Mouse (Mus musculus): ENCODE measurements around the gene Shank2. TPM values are rescaled to one million over a fixed set of nuclear protein-coding genes. Genes with fewer than 3 reads are reported as not detected.

Shank2 gene
- polyA plus RNA-seq, 2 experiments, result 0.59 to 0.89 TPM

DNA sequence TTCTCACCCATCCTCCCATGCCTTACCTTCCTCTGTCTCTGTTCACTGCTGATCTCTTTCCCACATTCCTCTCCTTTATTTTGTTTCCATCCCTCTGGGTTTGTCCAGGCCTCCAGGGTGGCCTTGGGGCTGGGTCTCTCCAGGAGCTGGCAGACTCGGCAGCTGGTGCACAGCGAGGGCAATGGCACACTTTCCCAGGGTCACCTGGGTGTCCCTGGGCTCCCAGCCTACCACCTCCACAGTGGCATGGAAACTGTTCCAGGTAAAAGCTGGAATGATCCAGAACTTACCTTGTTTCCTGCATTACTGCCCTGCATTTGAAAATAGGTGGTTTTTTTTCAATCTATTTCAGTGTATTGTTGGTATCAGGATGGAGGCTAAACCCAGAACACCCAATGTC, 12.8 kb downstream of the Shank2 start:
- Histone ChIP-seq H3K27ac (replicated peaks; ENCODE audit: low read depth, low read length) (no peak overlapping the region), H3K4me3 (replicated peaks; ENCODE audit: low read length) (no peak overlapping the region), H3K4me1 (ENCODE audit: control insufficient read depth, insufficient read depth, low read length) (no peaks in the 10 kb centered on the region), H3K9ac (ENCODE audit: low read depth, low read length, severe bottlenecking) (no peak overlapping the region), H3K9me3 (ENCODE audit: control insufficient read depth, low read length) (no peaks in the 10 kb centered on the region), H3K27me3 (ENCODE audit: control insufficient read depth, insufficient read depth, low read length) (no peaks in the 10 kb centered on the region), H3K36me3 (ENCODE audit: control insufficient read depth, insufficient read depth, low read length) (no peaks in the 10 kb centered on the region), H3K4me2 (replicated peaks; ENCODE audit: low read depth, low read length, severe bottlenecking) (no peak overlapping the region)
- TF ChIP-seq POLR2A (IDR thresholded peaks at IDR 0.05; ENCODE audit: borderline replicate concordance, extremely low read depth, insufficient read depth, insufficient read length), result no peak
- DNase-seq (ENCODE audit: low spot score) (no peak), ATAC-seq (ENCODE audit: low FRiP score, low read depth) (no peak)
- WGBS, result 58% methylated on average over 2 of the region's 2 CpGs

DNA sequence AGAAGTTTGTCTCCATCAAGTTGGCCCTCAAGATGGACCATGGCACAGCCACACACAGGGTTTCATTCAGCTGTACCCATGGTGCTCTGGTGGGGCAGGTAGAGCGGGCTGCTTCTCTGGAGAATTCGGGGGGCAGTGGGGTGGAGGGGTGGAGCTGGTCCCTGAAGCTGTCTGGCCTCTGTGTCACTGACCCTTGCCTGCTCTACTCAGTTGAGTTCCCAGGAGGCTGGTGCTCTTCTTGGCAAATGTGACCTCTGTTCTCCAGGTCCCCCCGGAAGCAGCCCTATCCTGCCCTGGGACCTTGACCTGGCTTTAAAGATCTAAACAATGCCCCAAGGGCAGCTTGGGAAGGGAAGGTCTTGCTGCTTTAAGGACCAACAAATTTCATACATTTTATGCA, 20.1 kb downstream of the Shank2 start:
- Histone ChIP-seq H3K4me1 (ENCODE audit: control insufficient read depth, insufficient read depth, low read length) (no peaks in the 10 kb centered on the region), H3K9ac (ENCODE audit: low read depth, low read length, severe bottlenecking) (no peak overlapping the region), H3K27me3 (ENCODE audit: control insufficient read depth, insufficient read depth, low read length) (no peaks in the 10 kb centered on the region), H3K9me3 (ENCODE audit: control insufficient read depth, low read length) (no peaks in the 10 kb centered on the region), H3K4me3 (replicated peaks; ENCODE audit: low read length) (no peak overlapping the region), H3K27ac (replicated peaks; ENCODE audit: low read depth, low read length) (no peak overlapping the region), H3K4me2 (replicated peaks; ENCODE audit: low read depth, low read length, severe bottlenecking) (no peak overlapping the region), H3K36me3 (ENCODE audit: control insufficient read depth, insufficient read depth, low read length) (no peaks in the 10 kb centered on the region)
- no peak for ATAC-seq (ENCODE audit: low FRiP score, low read depth)
- DNase-seq (ENCODE audit: low spot score), result no peak
- TF ChIP-seq POLR2A (IDR thresholded peaks at IDR 0.05; ENCODE audit: borderline replicate concordance, extremely low read depth, insufficient read depth, insufficient read length), result no peak
- WGBS, result 90% methylated on average over 3 of the region's 3 CpGs

DNA sequence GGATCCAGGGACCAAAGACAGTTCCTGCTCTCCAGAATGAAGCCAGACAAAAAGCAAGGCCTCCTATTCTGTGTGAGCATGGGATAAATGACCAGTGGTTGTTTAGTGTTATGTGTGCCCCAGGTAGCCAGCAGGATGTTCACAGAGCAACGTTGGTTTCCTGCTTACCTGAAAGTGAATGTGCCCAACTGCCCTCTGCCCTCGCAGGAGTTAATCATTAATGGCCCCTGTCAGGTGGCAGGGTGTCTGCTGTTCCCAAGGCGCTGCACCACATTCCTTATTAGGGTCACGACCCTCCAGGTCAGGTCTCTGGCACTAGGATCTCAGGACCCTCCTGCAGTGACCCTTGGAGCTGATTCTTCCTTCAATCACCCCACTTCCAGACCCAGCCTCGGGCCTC, 21.0 kb downstream of the Shank2 start:
- no peak overlapping the region for H3K4me3 ChIP-seq (replicated peaks; ENCODE audit: low read length)
- no peak overlapping the region for H3K27ac ChIP-seq (replicated peaks; ENCODE audit: low read depth, low read length)
- H3K9me3 ChIP-seq (ENCODE audit: control insufficient read depth, low read length), result no peaks in the 10 kb centered on the region
- no peaks in the 10 kb centered on the region for H3K27me3 ChIP-seq (ENCODE audit: control insufficient read depth, insufficient read depth, low read length)
- H3K36me3 ChIP-seq (ENCODE audit: control insufficient read depth, insufficient read depth, low read length), result no peaks in the 10 kb centered on the region
- 19% methylated on average over 5 of the region's 5 CpGs for WGBS
- no peak for TF ChIP-seq POLR2A (IDR thresholded peaks at IDR 0.05; ENCODE audit: borderline replicate concordance, extremely low read depth, insufficient read depth, insufficient read length)
- DNase-seq (ENCODE audit: low spot score) (no peak), ATAC-seq (ENCODE audit: low FRiP score, low read depth) (no peak)
- H3K4me1 ChIP-seq (ENCODE audit: control insufficient read depth, insufficient read depth, low read length), result no peaks in the 10 kb centered on the region
- no peak overlapping the region for H3K4me2 ChIP-seq (replicated peaks; ENCODE audit: low read depth, low read length, severe bottlenecking)
- no peak overlapping the region for H3K9ac ChIP-seq (ENCODE audit: low read depth, low read length, severe bottlenecking)

DNA sequence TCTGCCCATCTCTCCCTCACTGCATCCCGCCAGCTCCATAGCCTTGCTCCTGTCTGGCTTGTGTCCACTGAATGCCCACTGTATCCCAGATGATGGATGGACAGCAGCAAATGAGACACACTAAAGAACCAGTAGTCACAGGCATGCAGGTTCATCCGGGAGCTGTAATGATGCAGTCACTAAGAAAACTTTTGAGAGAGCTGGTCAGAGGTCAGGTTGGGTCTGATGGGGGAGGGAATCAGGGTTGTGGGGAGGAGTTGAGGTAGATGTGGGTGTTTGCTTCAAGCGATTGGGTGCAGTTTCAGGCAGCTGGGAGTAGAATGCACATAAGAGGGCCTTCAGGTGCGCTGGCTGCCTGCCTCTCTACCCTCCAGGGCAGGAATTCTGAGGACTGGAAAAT, 21.8 kb downstream of the Shank2 start:
- H3K9ac ChIP-seq (ENCODE audit: low read depth, low read length, severe bottlenecking), result no peak overlapping the region
- ATAC-seq (ENCODE audit: low FRiP score, low read depth), result no peak
- no peak overlapping the region for H3K4me2 ChIP-seq (replicated peaks; ENCODE audit: low read depth, low read length, severe bottlenecking)
- no peaks in the 10 kb centered on the region for H3K27me3 ChIP-seq (ENCODE audit: control insufficient read depth, insufficient read depth, low read length)
- no peak for DNase-seq (ENCODE audit: low spot score)
- H3K27ac ChIP-seq (replicated peaks; ENCODE audit: low read depth, low read length), result no peak overlapping the region
- H3K4me3 ChIP-seq (replicated peaks; ENCODE audit: low read length), result no peak overlapping the region
- TF ChIP-seq POLR2A (IDR thresholded peaks at IDR 0.05; ENCODE audit: borderline replicate concordance, extremely low read depth, insufficient read depth, insufficient read length), result no peak
- no peaks in the 10 kb centered on the region for H3K9me3 ChIP-seq (ENCODE audit: control insufficient read depth, low read length)
- no peaks in the 10 kb centered on the region for H3K36me3 ChIP-seq (ENCODE audit: control insufficient read depth, insufficient read depth, low read length)
- H3K4me1 ChIP-seq (ENCODE audit: control insufficient read depth, insufficient read depth, low read length), result no peaks in the 10 kb centered on the region
- WGBS, result 47% methylated on average over 4 of the region's 4 CpGs

DNA sequence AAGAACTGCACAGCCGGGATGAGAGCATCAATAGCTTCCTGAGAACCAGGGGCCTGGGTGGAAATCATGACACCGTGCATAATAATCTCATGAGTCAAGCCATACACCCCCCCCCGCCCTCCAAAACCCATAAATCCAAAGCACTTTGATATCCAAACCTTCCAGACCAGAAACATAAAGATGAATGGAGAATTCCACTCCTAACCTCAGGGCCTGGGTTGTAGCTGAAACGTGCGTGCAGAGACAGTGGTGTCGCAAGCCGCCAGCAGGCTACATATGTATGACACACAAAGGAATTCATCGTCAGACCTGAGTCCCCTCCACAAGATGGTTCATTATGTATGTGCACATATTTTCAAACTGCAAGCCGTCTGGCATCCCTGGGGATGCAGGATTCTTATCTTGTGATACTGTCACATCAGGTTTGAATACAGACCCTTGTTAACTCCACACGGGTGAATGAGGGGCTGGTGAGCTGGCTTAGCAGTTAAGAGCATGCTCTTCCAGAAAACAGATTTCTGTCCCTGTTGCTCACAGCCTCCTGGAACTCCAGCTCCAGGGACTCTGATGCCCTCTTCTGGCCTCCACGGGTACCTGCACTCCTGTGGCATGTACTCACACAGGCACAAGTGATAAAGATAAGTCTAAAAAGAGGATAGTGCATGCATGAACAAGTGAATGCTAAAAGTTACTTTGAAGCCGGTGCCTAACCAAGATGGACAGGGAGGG, 24.5 kb downstream of the Shank2 start:
- WGBS, result 78% methylated on average over 12 of the region's 12 CpGs

More for the DNA sequence above, 24.5 kb downstream of the Shank2 start:
- no peaks in the 10 kb centered on the region for H3K9me3 ChIP-seq (ENCODE audit: control insufficient read depth, low read length)
- H3K9ac ChIP-seq (ENCODE audit: low read depth, low read length, severe bottlenecking), result no peak overlapping the region
- no peak overlapping the region for H3K27ac ChIP-seq (replicated peaks; ENCODE audit: low read depth, low read length)
- DNase-seq (ENCODE audit: low spot score) (no peak), ATAC-seq (ENCODE audit: low FRiP score, low read depth) (no peak)
- H3K4me1 ChIP-seq (ENCODE audit: control insufficient read depth, insufficient read depth, low read length), result no peaks in the 10 kb centered on the region
- no peak overlapping the region for H3K4me2 ChIP-seq (replicated peaks; ENCODE audit: low read depth, low read length, severe bottlenecking)
- no peak overlapping the region for H3K4me3 ChIP-seq (replicated peaks; ENCODE audit: low read length)
- no peaks in the 10 kb centered on the region for H3K27me3 ChIP-seq (ENCODE audit: control insufficient read depth, insufficient read depth, low read length)
- TF ChIP-seq POLR2A (IDR thresholded peaks at IDR 0.05; ENCODE audit: borderline replicate concordance, extremely low read depth, insufficient read depth, insufficient read length), result no peak
- H3K36me3 ChIP-seq (ENCODE audit: control insufficient read depth, insufficient read depth, low read length), result no peaks in the 10 kb centered on the region

Data from limb, embryonic 14.5 days (tissue).